Mouse (Mus musculus) myocyte (in vitro differentiated cells): ENCODE measurements around the gene Hcar2.

Experiments
- CEBPB ChIP-seq: IDR thresholded peaks from 2 replicates; pipeline ENCODE4 v1.6.1; 2011; ENCODE audit warnings: mild to moderate bottlenecking, moderate library complexity; ENCODE audit not compliant: poor library complexity, insufficient read depth, severe bottlenecking
- E2F4 ChIP-seq: IDR thresholded peaks from one replicate; pipeline ENCODE4 v1.6.1; 2011; ENCODE audit warnings: mild to moderate bottlenecking, control low read depth, moderate library complexity; ENCODE audit not compliant: insufficient read depth
- MAX ChIP-seq: IDR thresholded peaks from one replicate; pipeline ENCODE4 v1.6.1; 2011; ENCODE audit warnings: low read depth, mild to moderate bottlenecking, control low read depth
- MYOD1 ChIP-seq, 3 experiments: IDR thresholded peaks; one replicate each; pipeline ENCODE4 v1.6.1; 2011; ENCODE audit warnings: control low read depth in 2 of 3, low read depth in 2 of 3, mild to moderate bottlenecking in 2 of 3, moderate library complexity in 1 of 3; ENCODE audit not compliant: insufficient read length in 2 of 3, control insufficient read depth in 1 of 3
- POLR2A ChIP-seq: IDR thresholded peaks from one replicate; pipeline ENCODE4 v1.6.1; 2011; ENCODE audit warnings: low read depth, mild to moderate bottlenecking, control low read depth, moderate library complexity; ENCODE audit not compliant: insufficient read length
- POLR2AphosphoS2 ChIP-seq: IDR thresholded peaks from one replicate; pipeline ENCODE4 v1.6.1; 2011; ENCODE audit warnings: low read depth, control low read depth; ENCODE audit not compliant: insufficient read length
- SRF ChIP-seq: IDR thresholded peaks from one replicate; pipeline ENCODE4 v1.6.1; 2011; ENCODE audit warnings: low read depth; ENCODE audit not compliant: control insufficient read depth, insufficient read length
- TCF12 ChIP-seq: IDR thresholded peaks from one replicate; pipeline ENCODE4 v1.6.1; 2011; ENCODE audit warnings: mild to moderate bottlenecking, control low read depth; ENCODE audit not compliant: poor library complexity, insufficient read depth, severe bottlenecking
- USF1 ChIP-seq: IDR thresholded peaks from one replicate; pipeline ENCODE4 v1.6.1; 2011; ENCODE audit warnings: low read depth, mild to moderate bottlenecking, control low read depth, moderate library complexity

GRCm38 (mm10) chr5:123907631-123907977 is 42.3 kb upstream of the Hcar2 start:
- TF ChIP-seq TCF12 (no peak), POLR2A (no peak), POLR2AphosphoS2 (no peak), MAX (no peak), USF1 (no peak), SRF (no peak), MYOD1 (IDR thresholded peaks at IDR 0.05; ENCODE audit: control insufficient read depth in 1 of 3, insufficient read length in 2 of 3, low read depth in 2 of 3) (no peak), CEBPB (no peak), E2F4 (no peak)
